ENCODE assay signal across 8 mouse cellular contexts in genomic region chr12:113219867-113220266, GRCm38 (mm10). TPM values are rescaled to one million over a fixed set of nuclear protein-coding genes. Genes with fewer than 3 reads are reported as not detected.
DNase-seq lines count a peak whose midpoint lies in the region; ATAC-seq and TF ChIP-seq lines count a peak whose summit lies in the region.

No protein-coding gene starts in this region.

- no peak overlapping the region for H3K4me3 ChIP-seq in heart, embryonic 12.5 days
- H3K4me3 ChIP-seq in ES-E14 (ENCODE audit: insufficient read depth in 1 of 2, low read depth in 1 of 2, low read length in 2 of 2, poor library complexity in 1 of 2, severe bottlenecking in 1 of 2), result no peak overlapping the region

- H3K9ac ChIP-seq in heart, embryonic 12.5 days, result no peak overlapping the region
- H3K9ac ChIP-seq in ES-E14 (ENCODE audit: insufficient read depth, low read depth, low read length, poor library complexity, severe bottlenecking), result no peak overlapping the region

- ATAC-seq in heart, embryonic 12.5 days (ENCODE audit: insufficient number of reproducible peaks, low FRiP score), result no peak

- H3K27me3 ChIP-seq in heart, embryonic 12.5 days (replicated peaks), result peaks cover 9% of the 10 kb centered on the region

- no peaks in the 10 kb centered on the region for H3K9me3 ChIP-seq in heart, embryonic 12.5 days (replicated peaks)
- no peaks in the 10 kb centered on the region for H3K9me3 ChIP-seq in ES-E14 (ENCODE audit: control insufficient read depth, insufficient read depth, low read depth, low read length)

- 0 out of 2 replicates have a peak, but pooled peaks cover 3% of the 10 kb centered on the region for H3K4me1 ChIP-seq in heart, embryonic 12.5 days (replicated peaks)
- H3K4me1 ChIP-seq in ES-E14 (ENCODE audit: control insufficient read depth in 2 of 2, insufficient read depth in 2 of 2, low read length in 2 of 2, poor library complexity in 1 of 2), result peaks cover 0 to 5% of the 10 kb centered on the region in 2 experiments; a peak in 1 of 4 replicates

- H3K36me3 ChIP-seq in heart, embryonic 12.5 days, result no peaks in the 10 kb centered on the region
- H3K36me3 ChIP-seq in ES-E14 (ENCODE audit: control insufficient read depth, insufficient read depth, low read length, poor library complexity, severe bottlenecking), result no peaks in the 10 kb centered on the region

- H3K4me2 ChIP-seq in heart, embryonic 12.5 days, result no peak overlapping the region

- WGBS in heart, embryonic 12.5 days, result 50% methylated on average over 4 of the region's 4 CpGs

- in situ Hi-C loops in ES-E14 (cut with MboI; ENCODE audit: low sequenced_read_pairs in 2 of 2, unreplicated experiment in 2 of 2), result loop anchor here in 1 of 2 experiments (5.0 kb wide), 1 partner anchor 257 kb away; no protein-coding TSS in a partner anchor

- intact Hi-C loops in left cerebral cortex, postnatal 14 days (cut with DNase I), result loop anchor here (5.0 kb wide), 3 partner anchors 267 to 762 kb away; partner anchors contain the start of gene Adam6b

- no peak overlapping the region for H3K27ac ChIP-seq in heart, embryonic 12.5 days (ENCODE audit: poor library complexity, severe bottlenecking)
- H3K27ac ChIP-seq in ES-E14 (ENCODE audit: insufficient read depth, low read depth, low read length, poor library complexity, severe bottlenecking), result no peak overlapping the region

- DNase-seq in heart, adult 8-10 months (ENCODE audit: low spot score), result peak; percentile 10
- DNase-seq in ES-E14 (ENCODE audit: low read depth, low spot score), result no peak
- peak; percentile 42 for DNase-seq in embryo, embryonic 9.5 days (ENCODE audit: extremely low spot score)
- peak; percentile 49 to 57 for DNase-seq in kidney, postnatal 25 days
- peak; percentile 54 for DNase-seq in mesoderm, embryonic 11.5 days (ENCODE audit: low read depth, low spot score)
- peak; percentile 79 for DNase-seq in thymus, postnatal 25 days
- DNase-seq in left cerebral cortex, postnatal 14 days (ENCODE audit: low spot score in 2 of 2), result no peak

TF ChIP-seq in ES-E14, 5 proteins besides CTCF, POLR2A, EP300 and RAD21:
- TF ChIP-seq HCFC1 (IDR thresholded peaks at IDR 0.05; ENCODE audit: borderline replicate concordance, insufficient read depth, low read length), result no peak
- peak; percentile 36; the same call in 1 of the 2 replicates for TF ChIP-seq ZC3H11A (IDR thresholded peaks at IDR 0.05; ENCODE audit: borderline replicate concordance, low read depth, low read length)

RNA-seq across cellular contexts. Expression of gene Tmem121, which starts 34.1 kb away (rescaled TPM):
- total RNA-seq in heart, adult 8-10 months (2022), result under 1 TPM in 2 of 4 experiments, not detected in 2; 0.16 to 0.22 TPM
- 2.0 and 2.1 TPM in 2 replicates for polyA plus RNA-seq in heart, embryonic 12.5 days (2016; fragmentation: Nextera tagmentation; extraction: Ambion mirVana)
- total RNA-seq in ES-E14 (2012; rRNA removed), result 12.5 and 20.3 TPM in 2 replicates
- total RNA-seq in left cerebral cortex, postnatal 14 days (2021), result 10 to 100 TPM; 28.3 to 35.6 TPM

Comparison
In these comparisons a context has a peak if more than half of its experiments do, and no peak if none do; other contexts are left out.
1. DNase-seq: peak in heart, adult 8-10 months (single experiment), embryo, embryonic 9.5 days (single experiment), kidney, postnatal 25 days (2 of 2), mesoderm, embryonic 11.5 days (single experiment) and thymus, postnatal 25 days (single experiment); none in ES-E14 (single experiment) and left cerebral cortex, postnatal 14 days (0 of 2).
2. RNA of gene Tmem121, which starts 34.1 kb away (total RNA-seq): 28.3 to 35.6 TPM in left cerebral cortex, postnatal 14 days and 12.5 to 20.3 TPM in ES-E14; 0.16 to 0.22 TPM in heart, adult 8-10 months; every median in the first group is over 10 times any median in the second.